Mouse (Mus musculus) heart, adult 18-20 months (tissue): Measurements from ENCODE around the gene Dchs2. TPM values are rescaled to one million over a fixed set of nuclear protein-coding genes. Genes with fewer than 3 reads are reported as not detected.

ENCODE experiments used
- DNase-seq, 2 experiments: peaks; one replicate each; pipeline ENCODE4 v3.0.0; 2021 to 2022; ENCODE audit warnings: mixed read lengths in 1 of 2
- total RNA-seq, 2 experiments: library from RNA; stranded (reverse); gene quantifications; 2 replicates each; pipeline ENCODE4 v1.2.3; 2021

The Dchs2 gene
- total RNA-seq, 2 experiments from 2014 or later = 0.62 to 0.82 TPM

DNA sequence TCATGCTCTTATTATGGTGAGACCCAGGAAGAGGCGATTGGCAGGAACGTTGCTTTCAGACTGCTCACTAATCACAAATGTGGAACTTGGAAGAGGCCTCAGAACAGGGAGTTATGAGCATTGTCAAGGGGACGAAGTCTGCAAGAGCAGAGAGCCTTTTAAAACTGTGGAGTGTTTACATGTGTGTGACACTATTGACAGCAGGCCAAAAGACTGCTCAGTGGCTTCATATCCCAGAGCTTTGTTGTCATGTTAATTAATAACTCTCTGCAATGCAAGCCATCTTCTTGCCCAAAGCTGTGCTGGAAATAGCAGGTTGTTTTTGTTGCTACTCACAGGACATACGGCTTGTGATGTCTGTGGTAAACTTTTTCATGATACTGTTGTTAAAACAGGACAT lies 27.9 kb downstream of the Dchs2 start:
- peak; percentile 31 to 36 for DNase-seq

DNA sequence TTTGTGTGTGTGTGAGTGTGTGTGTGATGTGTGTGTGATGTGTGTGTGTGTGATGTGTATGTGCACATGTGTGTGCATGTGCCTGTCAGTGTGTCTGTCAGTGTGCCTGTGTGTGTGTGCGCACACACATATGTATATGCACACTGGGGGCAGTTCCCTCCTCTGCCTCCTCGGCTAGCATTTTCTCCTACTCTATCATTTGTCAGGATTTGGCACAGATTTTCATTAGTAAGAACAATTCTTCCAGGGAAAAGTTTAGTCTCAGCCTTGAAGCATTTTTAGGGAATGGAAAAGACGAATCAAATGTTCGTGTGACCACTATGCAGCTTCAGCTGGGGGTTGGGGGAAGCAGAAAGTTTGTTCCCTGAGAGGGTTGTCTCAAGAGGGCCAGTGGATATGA lies 28.4 kb downstream of the Dchs2 start:
- DNase-seq = no peak

- no peak for DNase-seq
Measured at GRCm38 (mm10) chr3:83161542-83162231, 33.9 kb downstream of the Dchs2 start.

DNA sequence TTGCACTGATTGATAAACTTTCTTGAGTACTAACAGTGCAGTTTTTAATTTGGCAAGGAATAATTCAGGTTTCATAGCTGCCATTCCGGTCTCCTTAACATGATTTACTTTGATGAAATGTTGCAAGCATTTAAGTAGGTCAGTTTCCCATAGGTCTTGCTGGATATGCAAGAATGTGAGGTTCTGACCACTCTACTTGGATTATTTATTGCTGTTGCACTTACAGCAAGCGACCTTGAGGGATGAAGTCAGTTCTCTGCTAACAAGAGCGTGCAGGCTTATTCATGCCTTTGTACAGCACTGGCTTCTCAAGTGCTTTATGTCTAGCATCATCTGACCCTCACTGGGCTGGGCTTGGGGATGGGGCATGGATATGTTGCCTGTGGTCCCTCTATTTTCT lies 35.9 kb downstream of the Dchs2 start:
- DNase-seq = no peak

DNA sequence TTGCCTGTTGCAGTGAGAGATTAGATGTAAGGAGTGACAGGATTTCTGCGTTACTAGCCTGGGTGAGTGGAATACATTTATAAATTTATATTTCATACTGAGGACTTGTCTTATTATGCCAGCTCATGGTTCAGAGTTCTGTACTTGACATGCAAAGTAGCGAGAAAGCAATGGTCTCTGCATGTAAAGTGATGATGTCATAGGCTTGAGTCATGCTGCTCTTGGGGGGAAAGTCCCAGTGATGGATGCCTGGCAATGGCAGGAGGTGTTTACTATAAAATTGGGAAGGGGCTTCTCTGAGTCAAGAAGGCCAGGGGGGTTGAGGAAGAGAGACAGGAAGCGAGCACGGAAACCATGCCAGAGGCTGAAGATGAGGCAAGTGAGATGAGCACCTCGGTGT lies 57.8 kb downstream of the Dchs2 start:
- DNase-seq = no peak

GRCm38 (mm10) chr3:83191271-83191670 lies 63.5 kb downstream of the Dchs2 start:
- no peak for DNase-seq

DNA sequence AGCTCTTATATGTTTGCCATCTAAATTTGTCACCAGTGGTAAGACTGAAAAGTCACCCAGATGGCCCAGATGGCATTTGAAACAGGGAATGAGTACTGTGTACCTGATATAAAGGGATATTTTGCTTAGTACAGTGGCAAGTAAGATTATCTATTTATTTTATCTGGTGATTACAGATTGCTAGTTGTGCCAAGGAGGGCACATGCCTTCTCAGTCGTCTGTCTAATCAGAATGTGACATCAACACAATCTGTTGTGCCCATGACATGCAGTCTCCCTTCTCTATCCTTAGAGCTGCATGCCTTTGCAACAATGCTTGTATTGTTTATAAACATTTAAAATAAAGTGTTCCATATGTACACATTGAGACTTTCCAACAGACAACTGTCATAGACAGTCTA lies 64.7 kb downstream of the Dchs2 start:
- no peak for DNase-seq

DNA sequence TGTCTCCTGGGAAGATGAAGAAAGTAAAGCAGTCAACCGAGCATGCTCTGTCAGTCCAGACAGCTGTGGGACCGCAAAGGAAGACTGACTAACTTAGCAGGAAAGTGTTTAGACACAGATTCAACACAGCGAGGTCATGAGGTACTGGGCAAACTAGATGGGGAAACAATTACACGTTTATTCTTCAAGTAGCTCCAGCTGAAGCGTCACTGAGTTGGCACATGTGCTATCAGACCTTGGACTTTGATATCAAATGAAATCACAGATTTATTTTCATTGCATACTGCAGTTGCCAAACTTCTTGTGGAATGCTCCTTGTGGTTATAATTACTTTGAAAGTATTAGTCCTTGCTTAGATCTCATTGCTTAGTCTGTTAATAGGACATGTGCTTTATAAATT lies 67.2 kb downstream of the Dchs2 start:
- DNase-seq = peak in 1 of 2 experiments; percentile 15

GRCm38 (mm10) chr3:83201286-83201980 lies 73.7 kb downstream of the Dchs2 start:
- DNase-seq = peak; percentile 23 to 28

DNA sequence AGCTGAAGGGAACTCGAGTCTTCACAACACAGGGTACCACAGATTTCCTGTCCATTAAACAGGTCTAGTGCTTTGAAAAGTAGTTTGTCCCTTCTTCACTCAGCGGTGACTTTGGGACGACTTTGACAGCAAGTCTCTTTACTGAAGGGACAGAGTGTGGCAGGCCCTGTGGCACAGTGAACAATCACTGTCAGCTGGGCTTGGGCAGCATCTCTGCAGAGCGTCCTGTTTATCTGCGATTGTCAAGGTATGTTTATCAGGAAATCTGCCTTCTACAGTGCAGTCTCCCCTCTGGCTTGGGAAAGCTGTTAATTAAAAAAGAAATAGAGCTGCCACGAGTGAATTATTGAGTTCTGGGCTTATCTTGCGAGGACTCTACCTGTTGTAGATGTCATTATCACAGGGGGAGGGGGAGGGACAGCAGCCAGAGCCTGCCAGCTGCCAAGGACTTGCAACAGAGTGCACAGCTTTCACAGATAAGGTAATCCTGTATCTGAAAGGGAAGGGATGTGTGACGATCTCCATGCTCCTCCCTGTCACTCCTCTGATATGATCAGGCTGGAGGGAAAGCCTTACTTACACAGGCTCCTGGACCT lies 77.4 kb downstream of the Dchs2 start:
- no peak for DNase-seq

DNA sequence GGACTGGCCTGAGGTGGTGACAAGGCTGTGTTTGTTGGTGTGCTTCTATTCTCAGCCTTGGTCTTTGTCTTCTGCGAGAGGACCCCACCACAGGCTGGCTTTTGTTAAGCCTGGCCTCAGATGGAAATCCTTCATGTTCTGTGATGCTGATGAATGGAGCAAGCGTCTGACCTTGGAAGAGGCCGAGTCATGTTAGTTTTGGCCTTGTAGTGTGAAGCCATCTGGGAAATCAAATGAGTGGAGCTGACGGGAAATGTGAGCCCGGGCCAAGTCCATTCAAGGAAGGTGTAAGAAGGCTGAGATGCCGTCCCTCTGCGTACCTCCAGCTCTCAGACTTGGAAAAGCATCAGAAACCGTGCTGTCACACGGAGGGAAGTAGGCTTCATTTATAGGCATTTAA lies 81.9 kb downstream of the Dchs2 start:
- DNase-seq = peak; percentile 55 to 65

- peak; percentile 33 to 53 for DNase-seq
Measured at GRCm38 (mm10) chr3:83210210-83210609, 82.5 kb downstream of the Dchs2 start.

GRCm38 (mm10) chr3:83211939-83212338 lies 84.2 kb downstream of the Dchs2 start:
- no peak for DNase-seq

DNA sequence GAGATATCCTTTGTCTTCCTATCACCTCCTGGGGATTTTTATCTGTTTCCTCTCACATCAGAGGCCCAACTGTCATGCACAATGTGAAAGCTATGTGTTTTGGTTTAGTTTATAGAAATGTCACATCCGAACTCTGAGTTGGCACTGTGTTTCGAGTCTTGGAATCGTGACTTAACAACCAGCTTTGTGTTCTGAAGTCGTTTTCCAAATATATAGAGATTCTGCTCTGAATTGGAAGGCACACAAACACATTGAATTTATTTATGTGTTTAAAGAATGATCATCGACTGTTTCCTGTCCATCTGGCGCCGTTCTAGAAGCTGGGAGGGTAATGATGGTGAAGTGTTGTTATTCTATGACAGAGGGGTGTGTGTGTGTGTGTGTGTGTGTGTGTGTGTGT lies 84.8 kb downstream of the Dchs2 start:
- DNase-seq = no peak

- peak in 1 of 2 experiments; percentile 17 for DNase-seq
Measured at GRCm38 (mm10) chr3:83218059-83218458, 90.3 kb downstream of the Dchs2 start.

- DNase-seq = no peak
Measured at GRCm38 (mm10) chr3:83220101-83220500, 92.4 kb downstream of the Dchs2 start.

DNA sequence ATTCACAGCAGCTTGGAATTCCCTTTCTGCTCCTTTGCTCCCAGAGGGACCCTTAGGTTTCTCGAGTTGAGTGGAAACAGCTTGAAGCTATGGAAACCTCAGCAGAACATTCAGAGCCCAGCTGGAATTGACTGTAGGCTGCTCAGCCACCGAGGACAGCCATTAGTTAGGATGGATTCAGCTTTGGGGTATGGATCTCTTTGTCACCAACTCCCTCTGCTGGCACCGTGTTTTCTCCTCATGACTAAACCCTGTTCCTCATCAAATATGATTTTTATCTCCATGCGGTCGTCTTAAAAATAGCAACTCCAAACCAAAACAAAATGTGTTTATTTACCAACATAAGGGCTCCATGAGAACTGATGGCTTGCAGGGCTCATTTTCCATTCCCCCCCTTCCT lies 94.4 kb downstream of the Dchs2 start:
- DNase-seq = peak; percentile 21 to 31

DNA sequence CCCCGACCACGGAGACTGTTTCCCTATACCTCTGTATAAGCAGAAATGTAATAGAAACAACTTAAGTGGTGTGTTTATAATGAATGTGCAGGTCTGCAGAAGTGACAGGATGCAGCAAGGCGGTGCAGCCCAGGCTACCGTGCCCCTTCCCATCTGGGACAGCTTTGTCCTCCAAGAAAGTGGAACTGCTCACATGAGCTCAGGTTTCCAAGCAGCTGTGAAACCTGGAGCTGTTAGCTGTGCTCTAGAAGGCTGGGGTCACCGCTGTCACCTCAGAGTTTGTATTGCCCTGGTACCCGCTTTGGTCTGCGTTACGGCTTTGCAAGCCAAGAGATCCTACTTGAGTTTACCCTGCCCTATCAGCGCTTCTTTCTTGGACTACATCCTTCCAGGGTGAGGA lies 100.6 kb downstream of the Dchs2 start:
- no peak for DNase-seq

GRCm38 (mm10) chr3:83230326-83230725 lies 102.6 kb downstream of the Dchs2 start:
- no peak for DNase-seq

- no peak for DNase-seq
Measured at GRCm38 (mm10) chr3:83234457-83234856, 106.7 kb downstream of the Dchs2 start.

GRCm38 (mm10) chr3:83235061-83235460 lies 107.3 kb downstream of the Dchs2 start:
- DNase-seq = no peak

DNA sequence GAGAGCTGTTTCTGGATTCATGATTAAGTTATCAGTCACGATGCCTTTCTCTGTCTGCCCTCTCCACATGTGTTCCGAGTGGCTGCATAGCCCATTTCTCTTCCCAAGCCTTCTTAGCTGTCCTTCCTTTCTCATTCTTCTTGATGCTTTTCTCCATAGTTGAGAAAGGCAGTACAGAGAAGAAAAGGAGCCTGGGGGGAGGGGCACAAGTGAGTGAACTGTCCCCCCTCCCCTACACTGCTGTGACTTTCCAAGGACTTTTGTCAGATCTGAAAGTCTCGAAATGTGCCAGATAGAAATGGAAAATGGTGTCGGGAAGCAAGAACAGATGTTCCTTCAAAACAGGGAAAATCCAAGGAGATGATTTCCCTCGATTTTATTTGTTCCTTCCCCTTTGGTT lies 118.8 kb downstream of the Dchs2 start:
- no peak for DNase-seq

DNA sequence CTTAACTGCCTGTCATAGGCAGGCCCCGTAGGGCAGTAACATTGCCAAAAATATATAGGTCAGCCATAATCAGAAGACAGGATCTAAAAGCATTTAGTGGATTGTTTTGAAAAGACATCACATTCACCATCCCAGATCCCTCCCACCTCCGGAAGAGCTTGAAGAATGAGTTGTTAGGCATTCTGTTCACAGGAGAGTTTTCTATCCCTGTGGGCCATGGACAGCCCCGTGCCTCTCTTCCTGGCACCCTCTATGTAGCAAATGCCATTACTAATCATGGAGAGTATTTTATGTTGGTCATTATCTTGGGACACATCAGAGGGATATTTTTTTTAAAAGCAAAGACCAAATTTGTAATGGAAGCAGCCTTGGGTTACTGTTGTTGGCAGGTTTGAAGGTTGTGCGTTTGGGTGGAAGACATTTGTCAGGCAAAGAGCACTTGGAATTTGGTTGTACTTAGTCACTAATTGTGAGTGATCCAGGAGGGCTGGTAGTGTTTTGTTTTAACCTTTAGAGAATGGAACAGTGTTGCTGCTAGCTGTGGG lies 122.3 kb downstream of the Dchs2 start:
- DNase-seq = no peak
